Mouse (Mus musculus) neural tube, embryonic 11.5 days (tissue): ENCODE results near the gene Traf2. TPM values are rescaled to one million over a fixed set of nuclear protein-coding genes. Genes with fewer than 3 reads are reported as not detected.

Experiments used
- ATAC-seq: fragments of 200-750 bp; cut with Nextera tagmentation; 2 replicates; pipeline ENCODE4 v1.8.0; 2017; ENCODE audit warnings: moderate number of reproducible peaks, mild to moderate bottlenecking, moderate TSS enrichment, moderate library complexity; ENCODE audit not compliant: insufficient read depth, low FRiP score, low TSS enrichment
- DNase-seq: peaks from one replicate; pipeline ENCODE4 v3.0.0-alpha.2; 2015; ENCODE audit warnings: low spot score
- H3K27ac ChIP-seq: fragments of 300-500 bp; sonication (generic); 2 replicates; pipeline ENCODE4 v1.5.1; 2014; ENCODE audit warnings: low read depth, mild to moderate bottlenecking, low read length
- H3K27me3 ChIP-seq: fragments of 300-500 bp; sonication (generic); 2 replicates; pipeline ENCODE4 v1.6.1; 2014; ENCODE audit warnings: mild to moderate bottlenecking, low read length, mixed read lengths; ENCODE audit not compliant: control insufficient read depth, insufficient read depth
- H3K36me3 ChIP-seq: fragments of 300-500 bp; sonication (generic); 2 replicates; pipeline ENCODE4 v1.6.1; 2014; ENCODE audit warnings: mild to moderate bottlenecking, low read length, moderate library complexity, mixed read lengths; ENCODE audit not compliant: control insufficient read depth, insufficient read depth
- H3K4me1 ChIP-seq: fragments of 300-500 bp; sonication (generic); 2 replicates; pipeline ENCODE4 v1.6.1; 2014; ENCODE audit warnings: low read length, mixed read lengths; ENCODE audit not compliant: control insufficient read depth, insufficient read depth
- H3K4me2 ChIP-seq: fragments of 300-500 bp; sonication (generic); 2 replicates; pipeline ENCODE4 v1.6.1; 2014; ENCODE audit warnings: low read depth, mild to moderate bottlenecking, moderate library complexity
- H3K4me3 ChIP-seq: fragments of 300-500 bp; sonication (generic); 2 replicates; pipeline ENCODE4 v1.5.1; 2014; ENCODE audit warnings: low read depth, low read length
- H3K9ac ChIP-seq: fragments of 300-500 bp; sonication (generic); 2 replicates; pipeline ENCODE4 v1.6.1; 2014; ENCODE audit warnings: mild to moderate bottlenecking, low read length
- H3K9me3 ChIP-seq: fragments of 300-500 bp; sonication (generic); 2 replicates; pipeline ENCODE4 v1.6.1; 2016; ENCODE audit warnings: low read length; ENCODE audit not compliant: control insufficient read depth
- WGBS: fragments of 180-500 bp; shearing (Covaris S2); extraction: QIAGEN DNeasy Blood & Tissue Kit; methylation state at CpG from one replicate; pipeline ENCODE4 v1.1.7; 2014; 5-methylcytosine and 5-hydroxymethylcytosine counted together
- polyA plus RNA-seq: library from polyadenylated mRNA; unstranded; fragments of >200 nt; fragmentation: Nextera tagmentation; extraction: Ambion mirVana; gene quantifications from 2 replicates; pipeline ENCODE4 v1.2.1, GENCODE M21; 2014

The Traf2 gene
- polyA plus RNA-seq, 1 experiment from 2014 or later, result 29.5 TPM

DNA sequence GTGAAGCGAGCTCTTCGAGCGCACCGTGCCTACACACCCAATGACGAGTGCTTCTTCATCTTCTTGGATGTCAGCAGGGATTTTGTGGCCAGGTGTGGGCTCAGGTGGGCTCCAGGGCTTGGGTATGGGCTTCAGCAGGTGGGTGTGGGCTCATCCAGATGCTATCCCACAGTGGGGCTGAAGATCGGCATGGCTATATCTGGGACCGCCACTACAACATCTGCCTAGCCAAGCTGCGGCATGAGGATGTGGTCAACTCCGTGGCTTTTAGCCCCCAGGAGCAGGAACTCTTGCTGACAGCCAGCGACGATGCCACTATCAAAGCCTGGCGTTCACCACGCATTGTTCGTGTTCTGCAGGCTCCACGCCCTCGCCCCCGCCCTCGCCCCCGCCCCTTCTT lies 42.2 kb downstream of the Traf2 start:
- Histone ChIP-seq H3K27me3 (no peaks in the 10 kb centered on the region), H3K4me3 (no peak overlapping the region), H3K27ac (no peak overlapping the region), H3K9ac (no peak overlapping the region), H3K36me3 (peaks cover 9% of the 10 kb centered on the region), H3K9me3 (no peaks in the 10 kb centered on the region), H3K4me2 (no peak overlapping the region), H3K4me1 (peaks cover 8% of the 10 kb centered on the region; the same call in 1 of the 2 replicates)
- ATAC-seq (no peak), DNase-seq (no peak)
- 98% methylated on average over 19 of the region's 19 CpGs for WGBS

DNA sequence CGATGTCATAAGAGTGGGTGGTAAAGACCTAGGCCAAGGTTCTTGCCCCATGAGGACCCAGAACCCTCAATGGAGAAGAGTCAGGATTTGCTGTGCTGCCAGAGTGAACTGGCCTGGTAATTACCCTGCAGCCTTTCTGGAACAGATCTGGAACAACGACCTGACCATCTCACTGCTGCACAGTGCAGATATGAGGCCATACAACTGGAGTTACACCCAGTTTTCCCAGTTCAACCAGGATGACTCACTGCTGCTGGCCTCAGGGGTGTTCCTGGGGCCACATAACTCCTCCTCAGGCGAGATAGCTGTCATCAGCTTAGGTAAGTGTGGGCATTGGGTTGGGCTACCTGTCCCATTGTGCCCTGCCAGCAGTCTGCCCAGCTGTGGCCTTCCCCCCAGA lies 44.0 kb downstream of the Traf2 start:
- Histone ChIP-seq H3K9me3 (no peaks in the 10 kb centered on the region), H3K27ac (no peak overlapping the region), H3K27me3 (no peaks in the 10 kb centered on the region), H3K9ac (no peak overlapping the region), H3K36me3 (peaks cover 9% of the 10 kb centered on the region), H3K4me1 (peaks cover 8% of the 10 kb centered on the region; the same call in 1 of the 2 replicates), H3K4me3 (no peak overlapping the region), H3K4me2 (no peak overlapping the region)
- ATAC-seq, result no peak
- no peak for DNase-seq
- WGBS, result 87% methylated on average over 3 of the region's 3 CpGs

DNA sequence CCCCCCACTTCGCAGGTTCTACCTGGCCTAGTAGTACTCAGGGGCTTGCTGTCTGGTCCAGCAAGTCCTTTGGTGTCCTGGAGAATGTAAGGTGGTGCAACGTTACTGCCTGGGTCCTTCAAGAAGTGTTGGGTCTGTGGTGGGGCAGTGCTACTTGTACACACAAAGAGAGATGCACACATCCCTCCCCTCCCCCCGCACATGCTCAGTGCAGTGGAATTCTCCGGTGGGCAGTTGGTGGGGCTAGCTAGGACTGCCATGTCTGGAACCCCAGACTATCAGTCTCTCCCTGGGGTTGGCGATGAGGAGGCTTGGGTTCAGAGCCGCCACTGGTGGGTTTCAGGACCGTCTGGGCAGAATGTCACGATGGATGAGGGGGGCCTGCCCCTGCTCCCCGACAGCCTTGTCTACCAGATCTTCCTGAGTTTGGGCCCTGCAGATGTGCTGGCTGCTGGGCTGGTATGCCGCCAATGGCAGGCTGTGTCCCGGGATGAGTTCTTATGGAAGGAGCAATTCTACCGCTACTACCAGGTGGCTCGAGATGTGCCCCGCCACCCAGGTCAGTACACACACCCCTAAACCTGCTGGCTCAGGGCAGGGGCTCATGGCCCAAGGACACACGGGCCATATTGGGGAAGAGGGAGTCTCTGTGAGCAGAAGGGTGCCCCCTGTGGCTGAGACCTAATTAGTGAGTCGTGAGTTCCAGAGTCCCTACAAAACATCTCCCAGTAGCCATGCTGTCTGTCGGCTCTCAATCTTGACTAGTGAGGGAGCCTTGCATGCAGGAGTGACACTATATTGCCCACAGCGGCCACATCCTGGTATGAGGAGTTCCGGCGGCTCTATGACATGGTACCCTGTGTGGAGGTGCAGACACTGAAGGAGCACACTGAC lies 44.9 kb downstream of the Traf2 start, which contains the start of gene C8g:
TSS of gene C8g (minus strand) at position 127 of the 894 bp plus-strand sequence.
- WGBS, result 80% methylated on average over 20 of the region's 20 CpGs
- Histone ChIP-seq H3K9me3 (no peaks in the 10 kb centered on the region), H3K4me3 (peak within 1 kb of the TSS; percentile 67), H3K36me3 (peaks cover 9% of the 10 kb centered on the region), H3K4me2 (peak within 1 kb of the TSS; percentile 84), H3K27ac (no peak within 1 kb of the TSS), H3K4me1 (peaks cover 8% of the 10 kb centered on the region; the same call in 1 of the 2 replicates), H3K9ac (peak within 1 kb of the TSS; percentile 78), H3K27me3 (no peaks in the 10 kb centered on the region)
- ATAC-seq (no peak), DNase-seq (no peak)

DNA sequence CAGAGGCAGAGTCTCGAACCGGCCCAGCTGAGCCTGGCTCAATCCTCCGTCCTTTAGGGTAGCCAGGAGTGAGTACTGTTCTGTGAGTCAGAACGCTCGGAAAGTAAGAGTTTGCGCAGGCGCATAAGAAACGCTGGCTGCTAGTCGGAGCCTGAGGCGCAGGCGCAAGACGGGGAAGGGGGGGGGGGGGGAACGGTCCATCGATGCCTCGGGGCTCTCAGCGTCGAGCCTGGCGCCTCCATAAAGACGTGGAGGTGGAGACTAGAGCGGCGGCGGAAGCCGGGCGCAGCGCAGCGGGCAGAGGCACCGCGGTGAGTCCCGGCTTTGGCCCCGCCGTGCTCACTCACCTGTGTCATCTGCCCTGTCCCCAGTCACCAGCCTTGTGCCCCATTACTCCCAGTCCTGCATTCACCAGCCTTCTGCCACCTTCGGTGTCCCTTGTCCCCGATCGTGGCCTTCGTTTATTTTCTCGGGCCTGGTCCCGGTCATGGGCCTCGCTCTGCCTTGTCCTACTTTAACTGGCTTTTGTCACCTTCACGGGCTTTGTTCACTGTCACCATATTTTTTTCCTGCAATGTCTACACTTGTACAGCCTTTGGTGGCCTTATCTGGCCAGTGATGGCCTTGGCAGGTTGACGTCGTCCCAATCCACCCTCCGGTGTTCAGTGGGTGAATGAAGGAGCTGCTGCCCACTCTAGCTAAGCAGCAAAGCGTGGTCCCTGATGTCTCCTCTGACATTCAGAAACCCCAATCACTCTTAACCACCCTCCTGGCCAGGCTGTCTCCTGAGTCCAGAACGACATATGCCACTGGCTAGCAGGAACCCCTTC lies 45.9 kb downstream of the Traf2 start, which contains the start of gene Fbxw5:
TSS of gene Fbxw5 (plus strand) at position 175 of the 830 bp plus-strand sequence.
- peak within 1 kb of the TSS; percentile 84 for H3K4me2 ChIP-seq
- H3K27me3 ChIP-seq, result no peaks in the 10 kb centered on the region
- peak within 1 kb of the TSS; percentile 78 for H3K9ac ChIP-seq
- WGBS, result under 1% methylated on average over 39 of the region's 44 CpGs
- H3K4me1 ChIP-seq, result peaks cover 8% of the 10 kb centered on the region; the same call in 1 of the 2 replicates
- no peak within 1 kb of the TSS for H3K27ac ChIP-seq
- H3K4me3 ChIP-seq, result peak within 1 kb of the TSS; percentile 67
- peak; percentile 81 for ATAC-seq
- H3K36me3 ChIP-seq, result peaks cover 9% of the 10 kb centered on the region
- no peaks in the 10 kb centered on the region for H3K9me3 ChIP-seq
- peak; percentile 93 for DNase-seq

DNA sequence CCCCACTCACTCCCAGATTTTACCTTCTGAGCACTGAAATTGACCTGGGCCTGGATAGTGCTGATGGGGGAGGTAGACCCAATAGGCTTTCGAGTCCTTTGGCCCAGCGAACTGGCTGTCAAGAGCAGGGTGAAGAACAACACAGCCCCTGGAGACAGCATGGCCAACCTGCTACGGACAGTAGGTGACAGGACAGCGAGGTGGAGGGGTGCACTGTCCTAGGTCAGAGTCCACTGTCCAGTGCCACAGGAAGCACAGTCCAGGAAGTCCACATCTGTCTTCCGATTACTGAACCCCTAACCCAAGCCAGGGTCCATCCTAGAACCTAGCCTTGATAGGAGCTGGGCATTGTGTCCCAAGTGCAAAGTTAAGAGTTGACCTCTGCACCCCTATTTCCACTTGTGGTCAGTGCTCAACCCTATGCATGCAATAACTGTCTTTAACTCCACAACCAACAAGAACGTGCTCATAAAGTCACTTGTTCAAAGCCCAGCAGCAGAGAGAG lies 46.6 kb downstream of the Traf2 start:
- peak overlapping the region; percentile 67 for H3K4me3 ChIP-seq
- DNase-seq (no peak), ATAC-seq (peak; percentile 51)
- WGBS, result 72% methylated on average over 6 of the region's 6 CpGs
- no peak overlapping the region for H3K27ac ChIP-seq
- no peaks in the 10 kb centered on the region for H3K9me3 ChIP-seq
- peaks cover 7% of the 10 kb centered on the region for H3K36me3 ChIP-seq
- no peaks in the 10 kb centered on the region for H3K27me3 ChIP-seq
- H3K4me1 ChIP-seq, result peaks cover 8% of the 10 kb centered on the region; the same call in 1 of the 2 replicates
- peak overlapping the region; percentile 54 for H3K9ac ChIP-seq
- H3K4me2 ChIP-seq, result peak overlapping the region; percentile 47

- 73% methylated on average over 15 of the region's 15 CpGs for WGBS
- no peak for ATAC-seq
These were observed 47.9 kb downstream of the Traf2 start for GRCm38 (mm10) chr2:25498622-25499478.

DNA sequence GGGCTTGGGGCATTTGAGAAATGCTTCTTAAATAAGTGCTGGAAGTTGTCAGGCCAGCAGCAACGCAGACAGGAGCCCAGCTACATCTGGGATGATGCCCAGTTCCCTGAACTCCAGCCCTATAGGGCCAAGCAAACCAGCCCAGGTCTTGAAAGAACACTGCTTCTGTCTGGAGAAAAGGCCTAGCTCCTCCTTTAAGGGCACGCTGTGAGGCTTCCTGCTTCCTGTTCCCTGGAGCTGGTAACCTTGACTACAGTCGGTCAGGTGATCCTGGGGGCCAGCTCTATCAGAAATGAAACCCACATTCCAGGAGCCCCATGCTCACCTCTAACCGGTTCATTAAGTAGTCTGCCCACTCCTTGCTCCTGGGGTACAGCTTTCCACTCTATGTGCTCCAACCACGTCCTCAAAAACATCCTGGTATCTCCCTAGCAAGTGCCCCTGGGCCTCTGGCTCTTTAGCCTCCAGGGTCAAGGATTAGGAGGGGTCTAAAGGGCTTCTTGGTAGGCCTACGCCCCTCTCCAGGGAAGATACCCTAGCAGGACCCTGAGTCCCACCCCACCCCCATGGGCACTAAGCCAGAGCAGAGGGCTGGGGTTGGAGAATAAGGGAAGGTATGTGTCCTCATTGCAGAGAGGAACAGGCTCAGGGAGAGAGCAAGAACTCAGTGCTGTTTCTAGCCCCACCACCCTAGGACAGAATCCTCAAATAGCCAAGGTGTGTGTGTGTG lies 48.7 kb downstream of the Traf2 start:
- WGBS, result 61% methylated on average over 6 of the region's 6 CpGs
- Histone ChIP-seq H3K36me3 (no peaks in the 10 kb centered on the region; the same call in 1 of the 2 replicates), H3K27ac (no peak overlapping the region), H3K4me3 (no peak overlapping the region), H3K9ac (no peak overlapping the region), H3K4me1 (peaks cover 8% of the 10 kb centered on the region; the same call in 1 of the 2 replicates), H3K27me3 (no peaks in the 10 kb centered on the region), H3K4me2 (no peak overlapping the region), H3K9me3 (no peaks in the 10 kb centered on the region)
- DNase-seq, result no peak
- no peak for ATAC-seq

More at GRCm38 (mm10) chr2:25498622-25499478, 47.9 kb downstream of the Traf2 start:
- Histone ChIP-seq H3K4me3 (no peak overlapping the region), H3K27me3 (no peaks in the 10 kb centered on the region), H3K9ac (0 out of 2 replicates have a peak overlapping the region, but pooled peaks have one; percentile 1), H3K27ac (no peak overlapping the region), H3K4me1 (peaks cover 8% of the 10 kb centered on the region; the same call in 1 of the 2 replicates), H3K9me3 (no peaks in the 10 kb centered on the region), H3K4me2 (no peak overlapping the region), H3K36me3 (peaks cover 2% of the 10 kb centered on the region; the same call in 1 of the 2 replicates)
- DNase-seq, result no peak
